Mouse (Mus musculus) common myeloid progenitor, adult 5-6 weeks (primary cell): ENCODE results near the gene Rrad. TPM values are rescaled to one million over a fixed set of nuclear protein-coding genes. Genes with fewer than 3 reads are reported as not detected.

Source experiments
- ATAC-seq: replicated peaks from 2 replicates; pipeline ENCODE4 v1.8.0; 2016; ENCODE audit warnings: low read depth, mild to moderate bottlenecking, moderate TSS enrichment, inconsistent platforms; ENCODE audit not compliant: poor library complexity, severe bottlenecking
- total RNA-seq: library from RNA; stranded (forward); fragments of 200-1000, 187-1606 nt; gene quantifications from 2 replicates; pipeline ENCODE4 v1.2.3, GENCODE M21; 2017

Rrad gene
- total RNA-seq, 1 experiment from 2014 or later = 3.1 TPM

DNA sequence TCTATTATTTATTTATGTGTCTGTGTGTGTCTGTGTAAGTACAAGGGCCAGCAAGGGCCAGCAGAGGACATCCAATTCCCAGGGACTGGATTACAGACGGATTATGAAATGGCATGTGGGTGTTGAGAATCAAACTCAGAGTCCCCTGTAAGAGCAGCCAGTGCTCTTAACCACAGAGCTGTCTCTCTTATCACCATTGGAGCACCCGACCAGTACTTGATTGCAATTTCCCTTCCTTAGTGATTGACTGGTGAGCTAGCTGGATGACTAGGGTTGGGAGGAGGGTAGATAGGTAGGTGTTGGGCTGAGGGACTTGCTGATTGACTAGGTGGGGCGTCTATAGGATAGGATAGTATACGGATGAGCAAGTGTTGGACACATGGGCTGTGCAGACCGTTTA lies 10.4 kb downstream of the Rrad start:
- no peak for ATAC-seq

DNA sequence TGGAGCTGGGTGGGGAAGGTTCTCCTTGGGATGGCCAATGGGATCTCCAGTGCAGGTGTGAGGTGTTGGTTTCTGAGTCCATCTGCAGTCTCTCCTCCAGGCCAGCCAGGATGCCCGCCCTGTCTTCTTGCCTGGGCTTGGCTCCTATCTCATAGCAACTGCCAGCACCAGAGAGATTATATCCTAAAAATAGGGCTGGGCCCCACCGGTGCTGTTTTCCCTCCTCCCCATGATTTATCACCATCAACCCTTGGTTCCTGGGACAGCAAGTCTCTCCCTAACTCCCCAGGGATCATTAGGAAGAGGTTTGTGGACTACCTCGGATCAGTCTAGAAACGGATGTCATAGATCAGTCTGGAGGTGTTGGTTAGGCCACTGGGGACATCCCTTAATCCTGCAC lies 18.0 kb downstream of the Rrad start:
- ATAC-seq = no peak

DNA sequence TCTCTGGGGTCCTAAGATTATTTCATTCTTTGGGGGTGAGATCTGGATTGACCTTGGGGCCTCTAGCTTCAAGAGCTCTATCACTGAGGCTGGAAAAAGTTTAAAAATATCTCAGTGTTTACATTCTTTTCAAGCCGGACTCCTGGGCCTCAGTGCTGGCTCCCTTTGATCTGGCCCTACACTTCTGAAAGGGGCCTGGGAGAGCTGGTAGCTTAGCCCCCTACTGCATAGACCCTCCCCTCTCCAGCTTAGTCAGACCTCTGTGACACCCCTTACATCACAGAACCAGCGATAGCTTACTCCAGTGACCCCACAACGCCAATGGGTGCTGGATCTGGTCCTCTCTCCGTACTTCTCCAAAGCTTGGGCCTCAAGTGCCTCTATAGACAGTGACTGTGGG lies 19.5 kb downstream of the Rrad start:
- no peak for ATAC-seq

DNA sequence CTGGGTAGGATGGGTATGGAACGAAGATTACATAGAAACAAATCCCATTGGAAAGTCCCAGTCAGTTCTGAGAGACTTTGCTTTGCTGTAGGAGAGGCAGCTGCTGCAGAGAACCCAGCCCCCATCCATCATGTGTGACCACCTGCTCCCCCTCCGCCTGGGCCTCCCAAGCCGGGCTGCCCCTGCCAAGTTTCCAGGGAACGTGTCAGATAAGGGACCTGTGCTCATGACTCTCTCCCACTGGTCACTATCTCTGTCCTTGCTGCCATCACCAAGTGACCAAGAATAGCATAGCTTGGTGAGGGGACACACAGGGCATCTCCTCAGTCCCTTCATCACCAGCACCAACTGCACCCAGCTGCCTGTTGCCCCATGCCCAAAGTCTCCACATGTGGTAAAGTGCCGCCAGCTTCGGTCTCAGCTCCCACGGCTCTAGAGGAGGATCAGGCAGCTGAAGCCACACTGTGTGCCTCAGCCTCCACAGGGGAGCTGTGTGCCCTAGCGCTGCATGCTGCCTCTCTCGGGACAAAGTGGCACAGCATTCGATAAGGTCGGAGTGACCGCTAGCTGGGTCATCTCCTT lies 20.9 kb downstream of the Rrad start:
- ATAC-seq = no peak

DNA sequence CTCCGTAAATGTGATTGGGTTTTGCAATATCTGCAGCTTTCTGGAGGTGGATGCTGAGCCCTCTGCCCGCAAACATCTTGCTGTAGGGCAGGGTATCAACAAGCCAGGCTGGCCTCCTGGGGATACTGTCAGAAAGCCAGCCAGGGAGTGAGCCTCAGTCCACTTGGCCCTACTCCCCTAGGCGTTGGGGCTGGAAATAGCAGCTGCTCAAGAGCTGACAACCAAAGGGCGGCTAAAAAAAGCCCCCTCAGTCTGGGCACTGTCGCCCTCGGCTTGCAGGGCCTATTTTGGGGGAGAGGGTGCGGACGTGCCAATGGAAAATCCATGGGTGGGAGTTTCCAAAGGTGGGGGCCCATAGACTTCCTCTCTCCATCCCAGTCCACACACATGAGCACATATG lies 21.9 kb downstream of the Rrad start:
- ATAC-seq = no peak

DNA sequence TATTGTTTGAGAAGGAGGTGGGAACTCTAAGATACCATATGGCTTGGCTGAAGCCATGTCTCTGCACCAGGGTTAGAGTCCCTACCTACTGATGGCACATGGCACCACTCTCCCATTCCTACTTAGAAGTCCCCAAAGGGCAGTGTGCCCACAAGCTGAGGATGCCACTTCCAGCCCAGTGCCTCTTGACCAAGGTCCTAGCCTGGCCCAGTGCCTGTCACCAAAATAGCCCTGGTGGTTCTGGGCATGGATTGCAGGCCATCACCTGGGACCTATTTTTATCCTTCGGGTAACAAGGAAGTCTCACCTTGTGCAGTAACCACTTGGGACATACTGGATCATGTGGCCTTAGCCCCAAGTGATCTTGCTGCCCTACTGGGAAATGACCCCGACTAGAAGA lies 23.2 kb downstream of the Rrad start:
- no peak for ATAC-seq

DNA sequence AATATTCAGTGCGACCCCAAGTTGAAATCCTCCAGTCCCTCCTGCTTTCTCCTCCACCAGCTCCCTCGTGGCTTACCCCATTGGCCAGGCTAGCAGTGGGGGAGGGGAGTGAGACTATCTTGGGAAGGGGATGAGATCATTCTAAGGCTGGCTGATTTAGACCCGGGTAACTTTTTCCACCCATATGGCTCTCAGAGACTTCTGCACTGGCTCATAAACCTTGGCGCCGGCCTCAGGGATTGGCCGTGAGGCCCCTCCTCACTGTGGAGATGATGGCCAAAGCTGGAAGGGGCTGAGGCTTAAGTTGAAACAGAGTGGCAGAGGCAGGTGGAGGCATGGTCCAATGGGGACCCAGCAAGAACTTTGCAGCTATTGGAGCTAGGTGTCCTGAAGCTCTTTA lies 24.8 kb downstream of the Rrad start:
- ATAC-seq = no peak

DNA sequence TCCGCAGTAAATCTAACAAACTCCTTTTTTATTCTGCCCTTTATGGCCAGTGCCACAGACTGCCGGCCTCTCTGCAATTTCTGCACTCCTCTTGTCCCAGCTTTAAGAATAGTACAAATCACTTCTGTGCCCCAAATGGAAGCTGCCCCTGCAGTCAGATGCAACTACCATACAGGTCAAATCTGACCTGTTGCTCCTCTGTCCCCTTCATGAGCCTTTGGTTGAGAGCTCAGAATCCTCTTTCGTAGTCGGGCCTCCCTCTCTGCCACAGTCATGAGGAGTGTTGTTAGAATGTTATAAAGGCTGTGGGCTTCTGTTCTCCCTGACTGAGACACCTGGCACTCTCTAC lies 27.9 kb downstream of the Rrad start:
- no peak for ATAC-seq

DNA sequence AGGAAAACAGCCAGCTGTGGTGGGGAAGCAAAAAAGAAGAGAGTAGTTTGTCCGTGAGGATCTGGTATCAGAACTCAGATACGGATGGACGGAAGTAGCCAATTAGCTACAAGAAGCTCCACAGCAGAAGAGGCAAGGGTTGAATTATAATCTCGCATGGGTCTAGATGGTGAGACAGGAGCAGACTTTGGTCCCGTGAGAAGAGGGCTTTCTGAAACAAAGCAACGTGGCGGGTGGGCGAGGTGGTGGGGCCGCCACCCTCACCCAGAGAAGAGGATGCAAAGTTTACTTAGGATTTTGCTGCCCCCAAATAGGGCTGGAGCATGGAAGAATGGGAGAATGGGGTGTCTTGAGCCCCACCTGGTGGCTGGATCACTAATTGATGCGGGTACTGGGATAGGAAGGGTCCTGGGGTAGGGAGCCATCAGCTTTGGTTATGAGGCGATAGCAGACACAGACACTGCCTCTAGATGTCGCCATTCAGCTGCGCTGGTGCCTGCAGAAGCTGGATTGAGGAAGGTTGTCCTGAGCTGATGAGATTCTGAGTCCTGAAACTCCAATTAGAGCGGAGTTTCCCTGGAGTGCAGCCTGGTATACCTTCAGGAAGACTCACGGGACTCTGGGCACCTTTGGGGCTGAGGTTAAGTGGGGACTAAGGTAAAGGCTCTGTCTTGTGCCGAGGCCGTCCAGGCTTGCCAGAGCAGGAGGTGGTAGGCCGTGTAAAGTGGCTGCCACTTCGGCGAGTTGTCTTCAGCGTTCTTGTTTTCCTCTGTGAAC lies 28.5 kb downstream of the Rrad start:
- peak; percentile 99 for ATAC-seq

DNA sequence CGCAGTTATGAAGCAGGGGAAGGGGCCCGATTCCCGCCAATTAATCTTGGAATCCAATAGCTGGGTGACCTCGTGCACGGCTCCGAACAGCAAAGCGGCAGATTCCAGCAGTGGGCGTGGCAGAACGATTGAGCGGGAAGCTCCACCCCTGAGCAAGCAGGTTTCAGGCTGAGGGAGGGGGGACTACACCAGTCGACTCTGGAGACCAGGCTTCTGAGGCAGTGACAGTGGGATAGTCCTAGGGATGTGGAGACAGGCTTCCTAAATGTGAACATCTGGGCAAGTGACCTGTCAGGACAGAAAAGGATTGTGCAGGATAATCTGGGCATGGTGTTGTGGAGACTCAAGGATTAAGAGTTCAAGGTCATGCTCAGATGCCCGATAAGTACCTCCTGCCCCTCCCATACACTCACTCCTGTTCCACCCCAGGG lies 29.2 kb downstream of the Rrad start:
- 0 out of 2 replicates have a peak, but pooled peaks have one; percentile 2 for ATAC-seq

DNA sequence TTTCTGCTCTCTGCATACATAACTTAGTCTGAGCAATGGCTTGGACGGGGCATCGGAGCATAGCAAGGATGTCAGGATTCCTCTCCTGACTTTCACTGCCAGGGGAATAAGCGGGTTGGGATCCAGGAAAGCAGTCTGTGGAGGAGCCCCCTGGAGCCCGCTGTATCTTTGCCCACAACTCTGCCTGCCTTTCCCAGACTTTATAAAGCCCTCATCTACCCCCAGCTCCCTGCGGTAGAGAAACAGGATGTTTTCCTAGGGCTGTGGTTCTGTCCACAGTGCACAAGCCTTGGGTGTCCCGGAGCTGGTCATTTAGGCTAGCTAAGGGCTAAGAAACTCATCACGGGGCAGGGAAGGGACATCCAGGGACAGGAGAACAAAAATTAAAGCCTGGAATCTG lies 29.7 kb downstream of the Rrad start:
- no peak for ATAC-seq

DNA sequence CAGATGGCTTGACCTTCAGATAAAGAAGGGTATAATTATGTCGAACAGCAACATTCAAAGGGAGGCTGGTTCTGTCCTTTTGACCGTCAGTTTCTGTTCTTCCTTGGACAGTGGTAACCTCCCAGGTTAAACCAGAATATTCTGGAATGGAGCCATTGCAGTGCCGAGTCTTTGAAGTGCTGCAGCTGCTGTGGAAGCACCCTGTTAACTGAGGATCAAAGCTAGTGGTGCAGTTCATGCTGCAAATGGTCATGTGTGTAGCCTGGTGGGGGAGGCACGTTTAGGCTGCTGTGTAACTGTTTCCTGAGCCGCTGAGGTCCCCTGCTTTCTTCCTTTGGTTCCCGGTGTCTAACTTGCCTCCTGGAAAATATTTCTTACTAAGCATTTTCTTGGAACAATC lies 32.6 kb downstream of the Rrad start:
- no peak for ATAC-seq

DNA sequence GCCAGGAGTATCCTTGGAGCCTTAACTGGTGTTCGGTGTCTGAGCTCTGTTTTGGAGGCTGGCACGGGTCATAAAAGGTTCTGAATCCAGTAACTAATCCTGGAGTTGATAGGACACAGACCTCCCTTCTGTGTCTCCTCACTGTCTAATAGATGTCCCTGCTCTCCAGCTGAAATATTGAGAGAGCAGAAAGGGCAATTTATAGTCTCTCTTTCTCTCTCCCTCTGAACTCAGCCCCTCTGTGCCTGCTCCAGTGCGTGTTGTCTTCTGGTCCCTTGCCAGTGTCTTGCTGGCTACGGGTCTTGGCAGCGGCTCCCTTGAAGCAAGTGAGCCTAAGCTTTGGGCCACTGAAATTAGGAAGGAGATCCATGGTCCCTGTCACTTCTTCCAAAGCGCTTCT lies 33.5 kb downstream of the Rrad start:
- ATAC-seq = no peak

DNA sequence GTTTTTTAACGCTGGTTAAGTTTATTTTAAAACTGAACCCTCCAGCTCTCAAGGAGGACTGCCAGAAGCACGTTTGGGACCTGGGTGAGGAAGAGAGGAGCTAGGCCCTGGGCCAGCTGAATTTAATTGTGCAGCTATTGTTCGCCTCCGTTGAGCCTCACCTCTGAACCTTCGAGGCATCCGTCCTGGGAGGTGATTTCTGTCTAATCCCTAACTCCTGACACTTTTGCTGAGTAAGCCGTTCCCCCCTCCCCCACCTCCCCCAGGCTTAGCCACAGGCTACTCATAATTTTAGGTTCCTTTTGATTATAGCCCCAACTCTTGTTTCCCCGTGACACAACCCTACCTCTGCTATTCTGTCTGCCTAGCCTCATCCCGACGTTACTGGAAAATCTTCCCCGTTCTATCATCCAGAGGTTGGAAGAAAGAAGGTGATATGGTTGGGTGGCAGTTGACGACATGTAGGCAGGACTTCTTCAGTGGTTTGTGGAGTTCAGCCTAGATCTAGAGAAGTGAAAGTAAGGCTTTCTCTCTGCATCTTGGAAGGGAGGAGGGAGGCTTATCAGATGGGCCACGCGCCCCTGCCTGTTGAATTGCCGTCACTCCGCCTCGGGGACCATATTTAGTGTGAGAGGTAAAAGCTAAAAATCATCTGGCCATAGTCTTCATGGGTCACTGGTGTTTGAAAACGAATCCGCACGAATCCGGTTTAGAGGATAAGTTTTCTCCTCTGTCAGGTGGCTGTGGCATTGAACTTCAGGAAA lies 35.2 kb downstream of the Rrad start:
- peak; percentile 73 for ATAC-seq

DNA sequence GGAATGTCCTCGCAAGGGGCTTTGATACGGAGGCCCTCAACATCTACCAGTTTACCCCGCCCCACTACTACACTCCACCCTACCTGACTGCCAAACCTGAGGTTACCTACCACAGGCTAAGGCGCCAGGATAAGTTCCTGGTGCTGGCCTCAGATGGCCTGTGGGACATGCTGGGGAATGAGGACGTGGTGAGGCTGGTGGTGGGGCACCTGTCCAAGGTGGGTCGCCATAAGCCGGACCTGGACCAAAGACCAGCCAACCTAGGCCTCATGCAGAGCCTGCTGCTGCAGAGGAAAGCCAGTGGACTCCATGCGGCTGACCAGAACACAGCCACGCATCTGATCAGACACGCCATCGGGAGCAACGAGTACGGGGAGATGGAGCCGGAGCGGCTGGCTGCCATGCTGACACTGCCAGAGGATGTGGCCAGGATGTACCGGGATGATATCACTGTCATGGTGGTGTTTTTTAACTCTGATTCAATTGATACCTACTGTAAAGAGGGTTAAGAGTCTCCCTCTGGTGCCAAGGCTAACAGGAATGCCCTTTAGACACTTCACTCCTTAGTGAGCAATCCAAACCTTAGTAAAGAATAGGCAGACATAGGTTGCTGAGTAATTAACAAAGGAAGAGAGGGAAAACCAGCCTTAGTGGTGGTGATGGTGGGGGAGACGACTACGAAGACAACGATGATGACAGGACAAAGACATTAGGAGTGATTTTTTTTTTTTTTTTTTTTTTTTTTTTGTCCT lies 36.3 kb downstream of the Rrad start:
- ATAC-seq = no peak

DNA sequence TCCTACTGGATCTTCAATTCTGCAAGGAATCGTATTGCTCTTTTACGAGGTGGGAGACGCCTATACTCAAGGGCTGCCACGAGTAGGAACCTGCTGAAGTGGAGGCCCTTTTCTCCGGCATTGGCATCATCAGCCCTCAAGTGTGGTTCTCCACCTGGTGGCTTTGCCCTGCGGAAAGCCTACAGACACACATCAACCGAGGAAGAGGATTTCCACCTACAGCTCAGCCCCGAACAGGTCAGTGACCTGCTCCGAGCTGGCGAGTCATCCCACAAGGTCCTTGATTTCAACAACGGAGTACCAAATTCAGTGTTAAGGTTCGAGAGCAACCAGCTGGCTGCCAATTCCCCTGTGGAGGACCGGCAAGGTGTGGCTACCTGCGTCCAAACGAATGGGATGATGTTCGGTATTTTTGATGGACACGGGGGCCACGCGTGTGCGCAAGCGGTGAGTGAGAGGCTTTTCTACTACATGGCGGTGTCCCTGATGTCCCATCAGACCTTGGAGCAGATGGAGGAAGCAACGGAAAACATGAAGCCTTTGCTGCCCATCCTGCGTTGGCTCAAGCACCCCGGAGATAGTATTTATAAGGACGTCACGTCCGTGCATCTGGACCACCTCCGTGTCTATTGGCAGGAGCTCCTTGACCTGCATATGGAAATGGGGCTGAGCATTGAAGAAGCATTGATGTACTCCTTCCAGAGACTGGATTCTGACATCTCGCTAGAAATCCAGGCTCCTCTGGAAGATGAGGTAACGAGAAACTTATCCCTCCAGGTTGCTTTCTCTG lies 37.4 kb downstream of the Rrad start:
- ATAC-seq = no peak

DNA sequence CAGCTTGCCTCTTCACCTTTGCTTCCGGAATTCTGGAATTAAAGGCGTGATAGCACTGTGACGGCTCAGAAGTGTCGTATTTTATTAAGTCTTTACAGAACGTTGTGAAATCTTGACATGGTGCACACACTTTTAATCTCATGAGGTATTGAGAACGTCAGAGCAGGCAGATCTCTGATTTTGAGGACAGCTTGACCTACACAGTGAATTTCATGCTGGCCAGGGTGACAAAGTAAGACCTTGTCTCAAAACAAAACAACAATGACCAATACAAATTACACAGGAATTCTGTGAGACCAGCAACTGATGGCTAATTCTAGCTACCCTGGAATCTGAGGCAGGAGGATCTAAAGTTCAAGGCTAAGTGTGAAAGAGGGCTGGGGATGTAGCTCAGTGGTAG lies 38.6 kb downstream of the Rrad start:
- no peak for ATAC-seq

DNA sequence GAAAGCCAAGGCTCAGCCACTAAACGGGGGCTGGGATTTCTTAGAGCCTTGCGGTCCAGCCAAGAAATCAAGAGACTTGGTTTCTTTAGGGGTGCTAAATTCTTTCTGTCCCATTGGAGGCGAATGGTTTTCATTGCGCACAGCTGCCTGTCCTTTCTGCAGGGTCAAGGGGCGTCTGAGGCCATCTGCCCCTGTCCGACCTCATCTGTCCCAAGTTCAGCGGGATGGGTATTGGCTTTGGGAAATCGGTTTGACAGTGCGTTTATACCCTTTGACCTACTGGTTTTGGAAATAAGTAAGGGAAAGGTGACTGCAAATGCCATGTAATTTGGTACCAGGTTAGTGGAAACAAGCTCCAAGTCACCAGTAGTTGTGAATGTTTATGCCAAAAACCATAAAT lies 39.3 kb downstream of the Rrad start:
- ATAC-seq = no peak

DNA sequence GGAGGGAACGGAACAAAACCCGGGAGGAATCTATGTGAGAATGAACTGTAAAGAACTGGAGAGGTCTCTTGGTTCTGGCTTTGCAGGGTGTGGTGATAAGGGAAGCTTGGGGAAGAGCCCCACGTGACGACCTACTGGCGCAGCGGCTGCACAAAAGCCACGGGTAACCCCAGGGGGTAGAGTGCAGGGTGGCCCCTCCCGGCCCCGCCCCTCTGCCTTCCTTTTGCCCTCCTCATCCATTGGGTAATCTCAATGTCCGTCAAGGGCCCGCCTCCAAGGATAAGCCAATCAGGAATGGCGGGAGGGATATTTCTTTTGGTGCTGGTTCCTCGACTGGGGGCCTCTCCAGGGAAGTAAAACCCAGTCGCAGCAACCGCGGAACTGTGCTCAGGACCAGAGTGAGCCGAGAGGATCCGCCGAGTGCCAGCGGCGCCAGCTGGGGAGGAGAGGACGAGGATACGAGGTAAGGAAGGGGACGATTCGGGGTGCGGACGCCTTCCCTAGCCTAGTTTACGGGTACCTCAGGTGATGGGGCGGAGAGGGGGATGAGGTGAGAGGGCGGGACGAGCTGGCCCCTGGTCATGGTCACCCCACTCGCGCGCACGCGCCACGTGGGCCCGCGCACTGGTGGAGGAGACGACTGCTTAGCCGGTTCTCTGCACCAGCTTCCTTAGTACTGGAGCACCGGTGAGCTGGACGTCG lies 39.8 kb downstream of the Rrad start, which contains the start of gene Pdp2:
TSS of gene Pdp2 (plus strand) at position 319 of the 702 bp plus-strand sequence.
- peak; percentile 91 for ATAC-seq
